Mouse (Mus musculus) liver, embryonic 14.5 days (tissue): ENCODE results near the gene Gm47841.

Experiments used
- CTCF ChIP-seq: IDR thresholded peaks from 2 replicates; pipeline ENCODE4 v1.5.1; 2016; ENCODE audit warnings: antibody characterized with exemption, low read depth, control low read depth
- EP300 ChIP-seq: IDR thresholded peaks from 2 replicates; pipeline ENCODE4 v1.6.1; 2016; ENCODE audit warnings: antibody characterized with exemption, low read depth

- TF ChIP-seq EP300: no peak
- TF ChIP-seq CTCF: no peak
Measured at GRCm38 (mm10) chr15:101086451-101086850, 39.3 kb upstream of the Gm47841 start.
